ENCODE assay signal across 21 mouse cellular contexts in the genomic region with DNA sequence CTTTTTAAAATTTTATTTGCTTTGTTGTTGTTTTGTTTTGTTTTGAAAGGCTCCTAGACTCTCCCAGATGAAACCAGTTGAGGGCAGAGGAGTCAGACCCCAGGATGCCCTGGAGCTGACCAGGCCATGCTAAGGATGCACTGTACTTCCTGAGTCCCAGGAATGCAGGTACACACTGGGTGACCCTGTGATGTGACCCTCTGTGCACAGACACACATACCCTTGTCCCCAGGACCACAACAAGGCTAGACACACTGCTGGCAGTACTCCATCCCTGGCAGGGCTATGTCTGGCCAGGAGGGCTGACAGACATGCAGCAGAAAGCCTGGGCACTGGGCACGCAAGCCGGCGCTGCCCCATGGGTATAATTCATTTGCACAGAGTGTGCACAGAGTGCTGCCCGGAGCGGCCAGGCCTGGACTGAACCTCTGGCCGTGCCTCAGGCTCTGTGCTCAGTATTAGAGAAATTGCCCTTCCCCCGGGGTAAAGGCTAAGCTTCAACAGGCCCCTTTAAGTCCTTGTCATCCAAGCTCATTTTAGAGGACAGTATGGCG. TPM values are rescaled to one million over a fixed set of nuclear protein-coding genes. Genes with fewer than 3 reads are reported as not detected.
DNase-seq lines count a peak whose midpoint lies in the region; ATAC-seq lines count a peak whose summit lies in the region.
"Had no signal": no experiment of that assay in that cellular context is flagged by ENCODE, and none has a peak within 500 bp of the region (broad histone marks: within the 10 kb centered on the region; RNA-seq: fewer than 3 reads in every experiment).

No protein-coding gene starts in this region.

- H3K4me2 ChIP-seq in hindbrain, embryonic 13.5 days, result no peak overlapping the region
- no peak overlapping the region for H3K4me2 ChIP-seq in hindbrain, embryonic 16.5 days (ENCODE audit: low read length)
- no peak overlapping the region for H3K4me2 ChIP-seq in midbrain, embryonic 12.5 days (replicated peaks)
- H3K4me2 ChIP-seq in midbrain, embryonic 15.5 days, result no peak overlapping the region
- H3K4me2 ChIP-seq: forebrain, embryonic 13.5 days; heart, embryonic 15.5 days; liver, embryonic 13.5 days had no signal

- ATAC-seq in hindbrain, embryonic 13.5 days (ENCODE audit: low FRiP score), result no peak
- no peak for ATAC-seq in hindbrain, embryonic 16.5 days
- no peak for ATAC-seq in midbrain, embryonic 12.5 days (ENCODE audit: low FRiP score, low read depth)
- no peak for ATAC-seq in midbrain, embryonic 15.5 days (replicated peaks)
- ATAC-seq: forebrain, embryonic 13.5 days; lung, postnatal 0 days had no signal

- DNase-seq in MN1 (ENCODE audit: low spot score), result peak; percentile 87
- peak; percentile 76 for DNase-seq in adrenal gland, postnatal 14 days
- DNase-seq in thymus, postnatal 0 days (ENCODE audit: low spot score), result no peak
- DNase-seq in spleen, postnatal 4 days (ENCODE audit: low spot score in 2 of 2), result no peak
- DNase-seq: cerebellum, adult 8-10 months; gastrocnemius, postnatal 14 days; heart, adult 18-20 months; heart, postnatal 4 days; kidney, adult 18-20 months; kidney, postnatal 10 days; liver, embryonic 13.5 days had no signal

- 55% methylated on average over 8 of the region's 8 CpGs for WGBS in hindbrain, embryonic 13.5 days
- 53% methylated on average over 8 of the region's 8 CpGs for WGBS in hindbrain, embryonic 16.5 days
- 69% methylated on average over 8 of the region's 8 CpGs for WGBS in midbrain, embryonic 12.5 days
- WGBS in midbrain, embryonic 15.5 days, result 39% methylated on average over 8 of the region's 8 CpGs

- 0 out of 2 replicates have a peak overlapping the region, but pooled peaks have one; percentile 9 for H3K27ac ChIP-seq in hindbrain, embryonic 13.5 days
- no peak overlapping the region for H3K27ac ChIP-seq in hindbrain, embryonic 16.5 days (ENCODE audit: low read depth, low read length)
- peak overlapping the region; percentile 25; the same call in 1 of the 2 replicates for H3K27ac ChIP-seq in midbrain, embryonic 12.5 days (replicated peaks)
- no peak overlapping the region for H3K27ac ChIP-seq in midbrain, embryonic 15.5 days
- H3K27ac ChIP-seq: forebrain, embryonic 13.5 days; heart, embryonic 15.5 days; layer of hippocampus, adult 2 months; liver, embryonic 13.5 days had no signal

- H3K9me3 ChIP-seq in hindbrain, embryonic 13.5 days, result no peaks in the 10 kb centered on the region
- no peaks in the 10 kb centered on the region for H3K9me3 ChIP-seq in hindbrain, embryonic 16.5 days (ENCODE audit: control insufficient read depth, low read length)
- no peaks in the 10 kb centered on the region for H3K9me3 ChIP-seq in midbrain, embryonic 12.5 days
- H3K9me3 ChIP-seq in midbrain, embryonic 15.5 days, result no peaks in the 10 kb centered on the region
- H3K9me3 ChIP-seq: forebrain, embryonic 13.5 days; heart, embryonic 15.5 days; liver, embryonic 13.5 days had no signal

- peaks cover 21% of the 10 kb centered on the region; the same call in 1 of the 2 replicates for H3K27me3 ChIP-seq in hindbrain, embryonic 13.5 days
- no peaks in the 10 kb centered on the region for H3K27me3 ChIP-seq in hindbrain, embryonic 16.5 days (replicated peaks; ENCODE audit: control insufficient read depth, insufficient read depth, low read length)
- H3K27me3 ChIP-seq in midbrain, embryonic 12.5 days, result peaks cover 20% of the 10 kb centered on the region; the same call in 1 of the 2 replicates
- 0 out of 2 replicates have a peak, but pooled peaks cover 7% of the 10 kb centered on the region for H3K27me3 ChIP-seq in midbrain, embryonic 15.5 days (replicated peaks)
- H3K27me3 ChIP-seq: CH12.LX had no signal

- peaks cover 36% of the 10 kb centered on the region for H3K4me1 ChIP-seq in hindbrain, embryonic 13.5 days (replicated peaks)
- no peaks in the 10 kb centered on the region; the same call in 1 of the 2 replicates for H3K4me1 ChIP-seq in hindbrain, embryonic 16.5 days (ENCODE audit: control insufficient read depth, insufficient read depth, low read depth, low read length)
- H3K4me1 ChIP-seq in midbrain, embryonic 12.5 days, result 0 out of 2 replicates have a peak, but pooled peaks cover 8% of the 10 kb centered on the region
- H3K4me1 ChIP-seq in midbrain, embryonic 15.5 days, result peaks cover 7% of the 10 kb centered on the region; the same call in 1 of the 2 replicates

- no peak overlapping the region for H3K4me3 ChIP-seq in hindbrain, embryonic 13.5 days
- no peak overlapping the region for H3K4me3 ChIP-seq in hindbrain, embryonic 16.5 days (ENCODE audit: low read length)
- no peak overlapping the region for H3K4me3 ChIP-seq in midbrain, embryonic 12.5 days
- no peak overlapping the region for H3K4me3 ChIP-seq in midbrain, embryonic 15.5 days
- H3K4me3 ChIP-seq: erythroblast, embryonic 14.5 days; forebrain, embryonic 13.5 days; heart, embryonic 15.5 days; layer of hippocampus, adult 2 months; liver, embryonic 13.5 days had no signal

- H3K9ac ChIP-seq in hindbrain, embryonic 13.5 days, result no peak overlapping the region
- H3K9ac ChIP-seq in hindbrain, embryonic 16.5 days (ENCODE audit: low read depth, low read length), result no peak overlapping the region
- H3K9ac ChIP-seq in midbrain, embryonic 12.5 days (replicated peaks), result no peak overlapping the region
- H3K9ac ChIP-seq in midbrain, embryonic 15.5 days, result no peak overlapping the region
- H3K9ac ChIP-seq: forebrain, embryonic 13.5 days; heart, embryonic 15.5 days; liver, embryonic 13.5 days had no signal

- no peaks in the 10 kb centered on the region for H3K36me3 ChIP-seq in hindbrain, embryonic 13.5 days
- no peaks in the 10 kb centered on the region for H3K36me3 ChIP-seq in hindbrain, embryonic 16.5 days (ENCODE audit: control insufficient read depth, insufficient read depth, low read length)
- no peaks in the 10 kb centered on the region for H3K36me3 ChIP-seq in midbrain, embryonic 12.5 days
- H3K36me3 ChIP-seq in midbrain, embryonic 15.5 days (replicated peaks), result no peaks in the 10 kb centered on the region
- H3K36me3 ChIP-seq: heart, embryonic 15.5 days; liver, embryonic 13.5 days had no signal

RNA-seq across cellular contexts. Expression of a gene that starts 8.6 kb away (rescaled TPM):
- polyA plus RNA-seq in hindbrain, embryonic 13.5 days (2015; fragmentation: Nextera tagmentation; extraction: Ambion mirVana), result 16.2 and 17.4 TPM in 2 replicates
- 17.8 and 19.3 TPM in 2 replicates for polyA plus RNA-seq in hindbrain, embryonic 16.5 days (2015; fragmentation: Nextera tagmentation; extraction: Ambion mirVana)
- 16.9 and 17.3 TPM in 2 replicates for polyA plus RNA-seq in midbrain, embryonic 12.5 days (2016; fragmentation: Nextera tagmentation; extraction: Ambion mirVana)
- 16.4 and 18.3 TPM in 2 replicates for polyA plus RNA-seq in midbrain, embryonic 15.5 days (2015; fragmentation: Nextera tagmentation; extraction: Ambion mirVana)
- 48.0 and 50.6 TPM in 2 replicates for total RNA-seq in adrenal gland, postnatal 14 days (2021)
- polyA plus RNA-seq in thymus, postnatal 0 days (2015; fragmentation: Nextera tagmentation; extraction: Ambion mirVana), result 13.8 and 14.0 TPM in 2 replicates

Comparison
In these comparisons a context has a peak if more than half of its experiments do, and no peak if none do; other contexts are left out.
1. H3K27ac ChIP-seq: peak in hindbrain, embryonic 13.5 days (single experiment) and midbrain, embryonic 12.5 days (single experiment); none in hindbrain, embryonic 16.5 days (single experiment) and midbrain, embryonic 15.5 days (single experiment).
2. DNase-seq: peak in MN1 (single experiment) and adrenal gland, postnatal 14 days (single experiment); none in thymus, postnatal 0 days (single experiment) and spleen, postnatal 4 days (0 of 2).